8 mouse cellular contexts compared by ENCODE assay signal in genomic region chr2:6129555-6130355, GRCm38 (mm10). TPM values are rescaled to one million over a fixed set of nuclear protein-coding genes. Genes with fewer than 3 reads are reported as not detected.
DNase-seq lines count a peak whose midpoint lies in the region; ATAC-seq and TF ChIP-seq lines count a peak whose summit lies in the region.

Gene Proser2, minus strand, starts transcription at chr2:6130211.

- peak within 1 kb of the TSS; percentile 74 for H3K9ac ChIP-seq in ES-E14 (ENCODE audit: insufficient read depth, low read depth, low read length, poor library complexity, severe bottlenecking)
- peak within 1 kb of the TSS; percentile 58 for H3K9ac ChIP-seq in forebrain, postnatal 0 days

- peak; percentile 65 for DNase-seq in ES-E14 (ENCODE audit: low read depth, low spot score)
- peak; percentile 67 to 77 for DNase-seq in cerebellum, adult 18-20 months
- peak; percentile 67 for DNase-seq in forebrain, postnatal 0 days
- DNase-seq in heart, postnatal 4 days, result peak; percentile 87
- DNase-seq in layer of hippocampus, adult 11-12 months (ENCODE audit: low spot score), result peak; percentile 23
- peak; percentile 89 to 92 for DNase-seq in lung, adult 18-20 months
- DNase-seq in thymus, postnatal 0 days (ENCODE audit: low spot score), result peak; percentile 8

- WGBS in forebrain, postnatal 0 days, result under 1% methylated on average over 79 of the region's 83 CpGs
- 1% methylated on average over 83 of the region's 83 CpGs for WGBS in olfactory bulb, adult 2 months

- ATAC-seq in forebrain, postnatal 0 days, result peak; percentile 78

- no peak for TF ChIP-seq POLR2A in olfactory bulb, adult 2 months (IDR thresholded peaks at IDR 0.05; ENCODE audit: insufficient read depth, low read depth, low read length)

- peak within 1 kb of the TSS; percentile 77 to 92 for H3K4me3 ChIP-seq in ES-E14 (ENCODE audit: insufficient read depth in 1 of 2, low read depth in 1 of 2, low read length in 2 of 2, poor library complexity in 1 of 2, severe bottlenecking in 1 of 2)
- H3K4me3 ChIP-seq in forebrain, postnatal 0 days (ENCODE audit: low read depth, low read length), result peak within 1 kb of the TSS; percentile 62
- H3K4me3 ChIP-seq in olfactory bulb, adult 2 months (ENCODE audit: insufficient read depth, low read depth, low read length), result peak within 1 kb of the TSS; percentile 71

- no peaks in the 10 kb centered on the region for H3K36me3 ChIP-seq in ES-E14 (ENCODE audit: control insufficient read depth, insufficient read depth, low read length, poor library complexity, severe bottlenecking)
- H3K36me3 ChIP-seq in forebrain, postnatal 0 days (ENCODE audit: insufficient read depth), result no peaks in the 10 kb centered on the region

- no peak within 1 kb of the TSS for H3K27ac ChIP-seq in ES-E14 (ENCODE audit: insufficient read depth, low read depth, low read length, poor library complexity, severe bottlenecking)
- H3K27ac ChIP-seq in forebrain, postnatal 0 days (ENCODE audit: low read depth, low read length), result no peak within 1 kb of the TSS
- H3K27ac ChIP-seq in olfactory bulb, adult 2 months (ENCODE audit: insufficient read depth, low read depth, low read length), result no peak within 1 kb of the TSS

- H3K4me2 ChIP-seq in forebrain, postnatal 0 days (ENCODE audit: low read depth), result peak within 1 kb of the TSS; percentile 99

- no peak for TF ChIP-seq CTCF in forebrain, postnatal 0 days (IDR thresholded peaks at IDR 0.05; ENCODE audit: low read depth)
- no peak for TF ChIP-seq CTCF in olfactory bulb, adult 2 months (IDR thresholded peaks at IDR 0.05; ENCODE audit: insufficient read depth, low read depth, low read length)

- in situ Hi-C loops in ES-E14 (cut with MboI; ENCODE audit: low sequenced_read_pairs in 2 of 2, unreplicated experiment in 2 of 2), result no loop called here

- H3K9me3 ChIP-seq in ES-E14 (ENCODE audit: control insufficient read depth, insufficient read depth, low read depth, low read length), result no peaks in the 10 kb centered on the region
- no peaks in the 10 kb centered on the region for H3K9me3 ChIP-seq in forebrain, postnatal 0 days (ENCODE audit: low read length)

- peaks cover 14% of the 10 kb centered on the region for H3K27me3 ChIP-seq in forebrain, postnatal 0 days (ENCODE audit: insufficient read depth, low read length)

- peaks cover 1 to 9% of the 10 kb centered on the region in 2 experiments; a peak in 2 of 4 replicates for H3K4me1 ChIP-seq in ES-E14 (ENCODE audit: control insufficient read depth in 2 of 2, insufficient read depth in 2 of 2, low read length in 2 of 2, poor library complexity in 1 of 2)
- peaks cover 4% of the 10 kb centered on the region; the same call in 1 of the 2 replicates for H3K4me1 ChIP-seq in forebrain, postnatal 0 days (ENCODE audit: insufficient read depth)
- no peaks in the 10 kb centered on the region; the same call in 1 of the 2 replicates for H3K4me1 ChIP-seq in olfactory bulb, adult 2 months (ENCODE audit: control insufficient read depth, insufficient read depth, low read length)

TF ChIP-seq in ES-E14, 5 proteins besides CTCF, POLR2A, EP300 and RAD21:
- TF ChIP-seq HCFC1 (IDR thresholded peaks at IDR 0.05; ENCODE audit: borderline replicate concordance, insufficient read depth, low read length), result peak; percentile 7; the same call in 1 of the 2 replicates
- TF ChIP-seq MAFK (IDR thresholded peaks at IDR 0.05; ENCODE audit: insufficient read depth, low read depth, low read length), result no peak
- TF ChIP-seq ZC3H11A (IDR thresholded peaks at IDR 0.05; ENCODE audit: borderline replicate concordance, low read depth, low read length), result no peak
- no peak for TF ChIP-seq ZNF384 (IDR thresholded peaks at IDR 0.05; ENCODE audit: low read depth, low read length)

RNA-seq across cellular contexts. Expression of gene Proser2, which starts in this region (rescaled TPM):
- 1.9 TPM in 2 replicates for total RNA-seq in ES-E14 (2012; rRNA removed)
- total RNA-seq in forebrain, postnatal 0 days (2014; rRNA removed), result 2.8 and 3.2 TPM in 2 replicates
- 4.6 and 5.1 TPM in 2 replicates for polyA plus RNA-seq in forebrain, postnatal 0 days (2015; fragmentation: Nextera tagmentation; extraction: Ambion mirVana)
- total RNA-seq in heart, postnatal 4 days (2021), result 10 to 100 TPM; 13.3 to 15.6 TPM
- not detected in 2 replicates for polyA plus RNA-seq in olfactory bulb, adult 2 months (2012; ENCODE audit: insufficient read depth, insufficient read length, low replicate concordance, missing spikeins)
- polyA plus RNA-seq in thymus, postnatal 0 days (2015; fragmentation: Nextera tagmentation; extraction: Ambion mirVana), result 2.9 and 3.3 TPM in 2 replicates

Comparison
In these comparisons a context has a peak if more than half of its experiments do, and no peak if none do; other contexts are left out.
1. DNase-seq: peak in every context shown above with its lines; median percentile 90 in lung, adult 18-20 months; 87 in heart, postnatal 4 days; 72 in cerebellum, adult 18-20 months; 67 in forebrain, postnatal 0 days; 65 in ES-E14; 23 in layer of hippocampus, adult 11-12 months; 8 in thymus, postnatal 0 days.